Mouse (Mus musculus) kidney, adult 2 months (tissue): ENCODE measurements around the gene Rae1.

Experiments used
- CTCF ChIP-seq: fragments of 200-500 bp; conservative IDR thresholded peaks from 2 replicates; pipeline ENCODE4 v1.5.1; 2011; ENCODE audit warnings: low read depth, mild to moderate bottlenecking, control low read depth, low read length, moderate library complexity, mixed read lengths; ENCODE audit not compliant: insufficient read depth, insufficient read length
- POLR2A ChIP-seq: fragments of 200-500 bp; IDR thresholded peaks from one replicate; pipeline ENCODE4 v1.6.1; 2011; ENCODE audit warnings: low read depth, low read length, control low read depth

GRCm38 (mm10) chr2:173019790-173020189, 19.9 kb downstream of the Rae1 start:
- no peak for TF ChIP-seq CTCF
- no peak for TF ChIP-seq POLR2A
